Mouse (Mus musculus): ENCODE data around the gene Tbc1d22b. TPM values are rescaled to one million over a fixed set of nuclear protein-coding genes. Genes with fewer than 3 reads are reported as not detected.

Gene Tbc1d22b
- total RNA-seq, 1 experiment from 2014 or later: 30.7 TPM

DNA sequence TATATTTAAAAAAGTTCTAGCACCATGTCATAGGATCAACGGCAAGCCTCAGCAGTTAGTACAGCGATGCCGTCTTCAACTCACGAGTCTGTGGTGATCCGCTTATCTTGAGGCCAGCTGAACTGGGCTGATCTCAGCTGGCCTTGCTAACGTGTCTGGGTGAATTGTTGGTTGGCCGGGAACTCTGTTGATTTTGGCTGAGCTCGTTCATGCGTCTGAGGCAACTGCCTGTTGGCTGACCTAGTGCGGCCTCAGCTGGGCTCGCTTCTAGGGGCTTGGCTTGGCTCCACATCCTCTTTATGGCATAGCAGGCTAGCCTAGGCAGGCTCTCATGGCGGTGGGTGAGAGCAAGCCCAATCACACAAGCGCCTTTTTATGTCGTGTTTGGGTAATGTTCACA is 8.2 kb upstream of the Tbc1d22b start:
- peak; percentile 75 for DNase-seq

DNA sequence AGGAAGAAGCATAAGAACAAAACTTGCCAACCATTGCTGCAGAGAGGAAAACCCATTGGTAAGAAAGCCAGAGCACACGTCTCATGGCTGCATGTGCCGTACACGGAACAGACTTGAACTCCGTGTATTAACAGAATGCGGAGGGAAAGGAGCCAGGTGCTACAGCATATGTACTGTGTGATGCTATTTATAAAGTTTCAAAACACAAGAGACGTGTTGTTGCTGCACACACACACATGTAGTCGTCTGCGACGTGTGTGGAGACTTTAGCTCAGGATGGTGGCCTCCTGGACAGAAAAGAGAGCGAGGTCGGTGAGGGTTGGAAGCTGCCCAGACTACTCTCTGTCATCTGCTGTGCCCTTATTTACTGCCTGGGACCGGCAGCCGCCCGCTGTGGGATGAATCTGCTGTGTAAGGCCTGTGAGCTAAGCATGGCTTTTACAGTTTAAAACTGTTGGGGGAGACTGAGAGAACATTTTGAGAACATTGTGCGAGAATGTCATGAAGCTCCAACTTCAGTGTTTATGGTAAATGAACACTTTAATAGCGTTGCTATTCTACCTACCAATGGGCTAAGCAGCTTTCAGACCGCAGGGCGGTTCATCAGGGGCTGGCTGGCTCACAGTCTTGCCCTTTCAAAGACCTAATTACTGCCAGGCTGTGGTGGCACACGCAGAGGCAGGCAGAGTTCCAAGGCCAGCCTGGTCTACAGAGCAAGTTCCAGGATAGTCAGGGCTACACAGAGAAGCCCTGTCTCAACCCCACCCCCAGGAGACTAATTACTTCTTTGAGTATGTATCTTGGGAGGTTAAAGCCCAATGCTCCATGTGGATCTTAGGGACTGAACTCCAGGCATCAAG is 6.5 kb upstream of the Tbc1d22b start:
- no peak for DNase-seq

DNA sequence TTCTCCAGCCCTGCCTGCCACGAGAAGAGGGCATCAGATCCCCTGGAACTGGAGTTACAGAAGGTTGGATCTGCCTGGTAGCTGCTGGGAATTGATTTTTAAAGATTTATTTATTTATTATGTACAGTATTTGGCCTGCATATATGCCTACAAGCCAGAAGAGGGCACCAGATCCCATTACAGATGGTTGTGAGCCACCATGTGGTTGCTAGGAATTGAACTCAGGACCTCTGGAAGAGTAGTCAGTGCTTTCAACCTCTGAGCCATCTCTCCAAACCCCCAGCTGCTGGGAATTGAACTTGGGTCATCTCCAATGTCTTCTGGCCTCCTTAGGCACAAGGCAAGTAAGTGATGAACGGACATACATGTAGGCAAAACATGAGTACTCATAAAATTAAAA is 5.5 kb upstream of the Tbc1d22b start:
- no peak for DNase-seq

DNA sequence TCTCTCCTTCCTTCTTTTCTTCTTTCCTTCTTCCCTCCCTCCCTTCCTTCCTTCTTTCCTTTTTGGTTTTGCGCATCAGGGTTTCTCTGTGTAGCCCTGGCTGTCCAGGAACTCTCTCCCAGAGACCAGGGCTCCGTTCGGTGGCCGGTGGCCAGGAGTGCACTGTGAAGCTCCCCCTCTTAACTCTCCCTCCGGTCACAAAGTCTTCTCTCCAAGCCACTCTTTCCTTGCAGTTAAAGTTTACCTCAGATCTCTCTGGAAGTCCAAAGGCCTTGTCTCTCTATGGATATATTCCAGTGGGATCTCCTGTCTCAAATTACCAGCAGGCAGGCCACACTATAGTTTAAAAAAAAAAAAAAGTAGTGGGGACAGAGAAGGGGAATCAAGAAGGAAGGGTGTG is 4.3 kb upstream of the Tbc1d22b start:
- DNase-seq: no peak

DNA sequence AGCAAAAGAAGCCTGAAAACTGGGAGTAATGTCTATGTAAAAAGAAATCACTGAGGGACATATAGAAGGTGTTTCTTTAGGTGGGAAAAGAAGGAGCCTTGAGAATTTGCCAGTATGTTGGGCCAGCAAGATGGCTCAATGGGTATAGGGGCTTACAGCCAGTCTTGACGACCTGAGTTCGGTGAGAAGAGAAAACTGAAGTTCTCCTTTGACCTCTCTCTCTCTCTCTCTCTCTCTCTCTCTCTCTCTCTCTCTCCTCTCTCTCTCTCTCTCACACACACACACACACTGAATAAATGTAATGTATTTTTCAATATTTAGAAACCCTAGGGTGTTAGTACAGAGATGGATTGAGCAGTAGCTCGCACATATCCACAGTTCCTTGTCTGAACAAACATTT is 1.1 kb upstream of the Tbc1d22b start:
- no peak for DNase-seq

DNA sequence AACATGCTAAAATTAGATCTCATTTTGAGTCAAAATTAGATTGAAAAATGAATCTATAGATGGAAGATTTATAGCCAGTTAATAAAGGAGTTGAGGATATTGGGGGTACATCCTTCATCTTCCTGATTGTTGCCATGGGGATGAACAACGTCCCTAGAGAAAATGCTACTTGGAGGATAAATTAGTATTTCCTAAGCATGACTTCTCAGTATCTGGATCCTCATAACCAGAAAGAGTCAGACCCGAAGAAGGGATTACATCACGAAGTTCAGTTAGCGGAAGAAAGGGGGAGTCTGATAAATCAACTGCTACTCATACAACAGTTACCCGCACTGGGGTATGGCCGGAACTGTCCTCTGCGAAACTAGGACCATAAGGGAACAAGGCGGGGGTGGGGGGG is 591 bp upstream of the Tbc1d22b start:
- no peak for DNase-seq

DNA sequence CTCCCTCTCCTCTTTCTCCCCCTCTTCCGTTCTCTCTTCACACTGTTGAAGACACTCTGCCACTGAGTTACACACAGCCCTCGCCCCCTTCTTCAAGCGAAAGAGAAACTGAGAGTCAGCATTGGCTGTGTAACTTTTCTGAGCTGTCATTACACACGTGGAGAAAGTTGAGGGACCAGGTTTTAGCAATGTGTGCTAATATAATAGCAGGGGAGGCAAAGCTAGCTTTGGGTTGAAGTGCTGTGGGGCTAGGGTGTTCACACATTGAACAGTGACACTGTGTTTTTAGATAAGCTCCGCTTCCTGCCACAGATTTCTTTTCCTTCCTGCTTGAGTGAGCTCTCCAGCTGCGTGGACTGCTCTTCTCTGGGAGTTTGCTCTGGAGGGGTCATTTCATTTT is 1.4 kb downstream of the Tbc1d22b start:
- no peak for DNase-seq

DNA sequence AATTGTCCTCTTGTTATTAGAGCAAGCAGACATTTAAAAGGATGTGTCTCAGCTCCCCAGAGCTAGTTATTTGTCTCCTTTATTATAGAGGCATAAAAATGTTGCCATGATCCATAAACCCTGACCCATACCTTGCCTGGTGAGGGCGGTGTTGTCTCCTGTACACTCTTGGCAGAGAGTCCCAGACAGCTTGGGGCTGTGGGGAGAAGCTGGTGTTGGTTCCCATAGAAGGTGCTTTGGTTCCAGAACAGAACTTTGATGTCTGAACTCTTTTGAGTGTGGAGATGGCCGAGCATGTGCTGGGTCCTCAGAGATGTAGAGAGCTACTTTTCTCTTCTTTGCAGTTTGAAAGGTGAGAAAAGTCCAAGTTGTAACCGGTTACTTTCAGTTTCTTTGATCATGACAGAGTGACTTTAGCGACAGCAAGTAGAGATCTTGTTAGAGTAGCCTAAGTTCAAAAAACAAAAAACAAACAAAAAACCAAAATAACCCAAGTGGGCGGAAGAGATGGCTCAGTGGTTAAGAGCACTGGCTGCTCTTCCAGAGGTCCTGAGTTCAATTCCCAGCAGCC is 2.7 kb downstream of the Tbc1d22b start, which contains the start of gene Tmem217:
Tmem217 (minus strand) TSS at position 224 of the 571 bp plus-strand sequence.
- no peak for DNase-seq

DNA sequence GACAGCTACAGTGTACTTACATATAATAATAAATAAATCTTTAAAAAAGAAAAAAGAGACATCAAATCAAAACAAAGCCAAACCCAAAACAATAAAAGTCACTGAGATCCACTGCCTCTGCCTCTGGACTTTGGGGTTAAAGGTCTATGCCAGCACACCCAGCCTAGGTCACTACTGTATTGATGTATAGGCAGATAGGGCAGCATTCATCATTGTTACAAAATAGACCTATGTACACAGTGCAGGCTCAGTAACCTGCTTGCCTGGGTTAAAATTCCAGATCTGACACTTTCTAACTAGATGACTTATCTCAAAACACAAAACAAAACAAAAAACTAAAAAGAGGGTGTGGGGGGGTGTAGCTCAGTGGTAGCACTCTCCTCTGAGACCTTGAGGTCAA is 4.6 kb downstream of the Tbc1d22b start:
- no peak for DNase-seq

DNA sequence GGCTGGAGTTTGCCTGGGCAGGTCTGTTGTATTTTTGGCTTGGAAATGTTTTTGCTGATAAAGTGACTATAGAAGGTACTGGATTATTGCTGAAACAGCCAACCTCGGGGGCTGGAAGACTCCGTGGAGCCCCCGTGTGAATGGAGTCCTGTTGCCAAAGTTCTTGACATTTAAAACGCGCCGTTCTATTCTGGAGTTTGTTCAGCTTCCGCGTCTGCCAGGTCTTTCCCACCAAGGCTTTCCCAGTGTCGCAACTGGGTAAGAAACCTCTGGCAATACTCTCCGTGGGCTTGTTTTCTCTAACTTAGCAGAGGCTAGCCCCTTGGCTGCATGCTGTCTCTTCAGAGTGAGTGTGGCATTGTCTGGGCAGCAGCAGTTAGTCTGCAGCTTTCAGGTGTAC is 6.9 kb downstream of the Tbc1d22b start:
- DNase-seq: no peak

DNA sequence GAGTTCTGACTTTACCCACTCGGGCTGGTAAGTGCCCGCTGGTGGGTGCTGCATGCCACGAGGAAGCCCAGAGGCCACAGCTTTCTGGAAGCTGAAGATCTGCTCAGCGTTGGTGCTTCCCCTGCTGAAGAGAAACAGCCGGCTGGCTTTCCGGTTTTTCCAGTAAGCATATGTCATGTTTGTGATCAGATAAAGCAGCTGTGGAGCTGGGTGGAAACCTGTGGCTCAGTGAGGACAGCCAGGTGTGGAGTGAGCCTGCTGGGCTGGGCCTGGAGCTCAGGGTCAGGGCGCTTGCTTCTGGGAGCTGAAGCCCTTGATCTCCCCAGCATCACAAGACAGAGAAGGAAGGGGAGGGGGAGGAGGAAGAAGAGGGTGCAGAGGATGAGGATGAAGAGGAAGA is 7.3 kb downstream of the Tbc1d22b start:
- DNase-seq: no peak

DNA sequence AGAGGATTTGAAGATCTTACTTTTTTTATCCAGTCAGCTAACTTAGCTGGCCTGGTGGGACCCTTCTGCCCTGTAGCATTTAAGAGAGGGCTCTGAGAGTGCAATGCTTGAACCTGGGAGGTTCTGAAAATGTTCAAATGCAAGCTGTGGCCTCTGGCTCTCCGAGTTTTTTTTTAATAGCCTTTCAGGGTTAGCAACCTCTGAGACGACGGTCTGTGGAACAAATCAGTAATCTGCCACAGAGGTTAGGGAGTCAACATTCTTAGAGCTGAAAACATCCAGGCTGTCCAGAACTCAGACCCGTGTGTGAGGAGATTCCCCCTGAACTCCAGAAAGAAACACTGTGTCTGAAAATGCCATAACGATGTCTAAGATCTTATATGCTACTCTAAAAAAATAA is 8.9 kb downstream of the Tbc1d22b start:
- DNase-seq: no peak

DNA sequence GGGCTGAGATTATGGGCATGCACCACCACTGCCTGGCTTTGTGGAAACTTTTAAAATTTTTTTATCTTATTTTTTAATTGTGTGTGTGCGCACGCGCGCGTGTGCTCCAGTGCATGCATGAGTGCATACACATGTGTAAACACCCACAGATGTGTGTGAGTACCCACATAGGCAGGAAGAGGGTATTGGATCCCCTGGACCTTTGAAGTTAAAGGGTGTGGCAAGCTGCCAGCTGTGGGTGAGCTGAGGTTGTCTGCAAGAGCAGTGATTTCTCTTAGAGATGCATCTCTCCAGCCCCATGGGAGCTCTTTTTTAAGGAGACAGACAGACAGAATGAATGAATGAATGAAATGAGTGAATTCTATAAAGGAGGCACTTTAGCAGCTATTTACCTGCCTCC is 15.9 kb downstream of the Tbc1d22b start:
- no peak for DNase-seq

DNA sequence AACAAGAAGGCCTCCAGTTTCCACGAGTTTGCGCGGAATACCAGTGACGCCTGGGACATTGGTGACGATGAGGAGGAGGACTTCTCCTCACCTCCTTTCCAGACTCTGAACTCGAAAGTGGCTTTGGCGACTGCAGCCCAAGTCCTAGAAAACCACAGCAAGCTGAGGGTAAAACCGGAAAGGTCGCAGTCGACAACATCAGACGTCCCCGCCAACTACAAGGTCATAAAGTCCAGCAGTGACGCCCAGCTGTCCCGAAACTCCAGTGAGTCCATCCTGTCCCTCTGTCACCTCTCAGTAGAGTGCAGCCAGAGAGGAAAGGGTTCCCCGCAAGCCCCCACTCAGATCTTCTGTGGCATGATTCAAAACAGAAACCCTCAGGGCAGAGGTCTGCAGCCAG is 18.9 kb downstream of the Tbc1d22b start:
- DNase-seq: no peak

DNA sequence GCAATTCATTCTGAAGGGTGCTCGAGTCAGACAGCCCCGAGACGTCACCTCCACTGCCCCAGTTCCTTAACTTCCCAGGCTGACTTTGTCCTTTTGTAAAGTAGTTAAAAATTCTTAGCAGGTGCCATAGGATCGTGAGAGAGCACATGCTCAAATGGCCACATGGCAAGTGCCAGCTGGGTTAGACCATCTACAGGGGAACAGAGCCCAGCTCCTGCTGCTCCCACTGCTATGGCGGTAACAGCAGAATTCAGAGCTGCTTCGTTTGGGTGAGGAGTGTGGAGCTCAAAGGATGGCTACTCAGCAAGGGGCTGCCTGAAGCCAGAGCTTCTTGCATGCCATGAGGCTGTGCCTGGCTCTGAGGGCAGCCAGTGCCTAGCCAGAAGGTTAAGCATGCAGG is 20.2 kb downstream of the Tbc1d22b start:
- no peak for DNase-seq

DNA sequence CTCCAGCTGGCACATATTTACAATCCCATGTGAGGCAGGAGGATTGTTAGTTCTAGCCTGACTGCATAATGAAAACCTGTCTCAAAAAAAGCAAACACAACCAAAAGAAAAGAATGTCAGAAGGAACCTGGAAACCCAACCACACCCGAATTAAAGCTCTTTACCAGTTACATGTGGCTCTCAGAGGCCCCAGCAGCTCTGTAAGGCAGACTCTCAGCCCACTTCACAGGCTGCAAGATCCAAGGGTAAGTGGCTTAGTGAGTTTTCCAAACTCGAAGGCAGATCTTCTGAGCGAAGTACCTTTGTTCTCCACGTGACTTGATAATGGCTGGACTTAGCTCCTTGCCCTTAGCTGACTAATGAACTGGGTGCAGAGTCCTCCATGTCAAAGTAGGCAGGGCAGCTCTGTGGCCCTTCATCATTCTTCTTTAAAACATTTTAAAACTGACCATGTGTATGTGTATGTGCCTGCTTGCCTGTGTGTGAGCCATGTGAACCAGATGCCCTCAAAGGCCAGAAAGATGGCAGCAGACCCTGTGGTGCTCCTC is 30.1 kb downstream of the Tbc1d22b start:
- no peak for DNase-seq

DNA sequence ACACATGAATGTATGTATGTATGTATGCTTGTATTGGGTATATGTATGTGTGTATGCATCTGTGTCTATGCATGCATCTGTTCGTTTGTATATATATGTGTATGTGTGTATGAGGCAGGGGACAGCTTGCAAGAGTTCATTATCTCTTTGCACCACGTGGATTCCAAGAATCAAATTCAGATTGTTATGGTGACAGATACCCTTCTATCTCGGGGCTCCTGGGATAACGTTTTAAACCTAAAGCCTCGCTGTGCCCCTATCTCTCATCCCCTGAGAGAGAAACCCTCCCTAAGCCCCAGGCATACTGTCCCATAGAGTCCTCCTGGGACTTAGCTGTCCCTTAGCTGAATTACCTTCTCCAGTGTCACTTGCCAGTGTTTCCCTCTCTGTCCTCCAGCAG is 34.0 kb downstream of the Tbc1d22b start:
- no peak for DNase-seq

DNA sequence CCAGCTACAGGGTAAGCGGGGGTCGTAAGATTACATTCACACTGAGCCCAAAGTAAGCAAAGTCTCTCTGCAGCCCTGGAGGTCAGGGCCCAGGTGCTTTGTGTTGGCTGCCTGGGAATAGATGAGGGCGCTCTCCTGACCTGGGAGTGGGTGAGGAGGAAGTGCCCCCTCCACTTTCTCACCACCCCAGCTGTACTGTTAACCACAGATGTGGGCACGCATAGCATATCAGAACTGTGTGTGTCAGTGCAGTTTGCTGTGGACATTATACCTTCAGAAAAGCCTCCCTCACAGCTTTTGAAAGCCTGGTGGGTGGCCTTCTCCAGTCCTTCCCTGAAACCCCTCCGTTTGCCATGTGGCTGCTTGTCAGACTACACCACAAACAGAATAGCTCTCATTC is 34.7 kb downstream of the Tbc1d22b start:
- DNase-seq: no peak

DNA sequence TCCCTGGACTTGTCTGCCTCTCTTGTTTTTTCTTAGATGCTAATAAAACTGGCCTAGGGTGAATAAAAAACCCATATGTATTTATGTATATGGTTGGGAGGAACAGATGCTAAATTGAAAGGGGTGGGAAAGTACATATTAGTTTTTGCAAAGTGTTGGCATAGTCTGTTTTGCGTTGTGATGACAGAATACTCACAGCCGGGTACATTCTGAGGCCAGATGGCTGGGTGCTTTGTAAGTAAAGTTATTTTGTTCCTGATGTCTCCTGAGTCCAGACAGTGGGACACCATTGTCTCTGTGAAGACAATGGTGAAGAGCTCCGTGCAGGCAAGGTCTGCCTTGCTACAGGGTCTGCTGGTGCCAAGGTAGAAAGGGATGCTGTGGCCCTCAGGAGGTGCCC is 35.2 kb downstream of the Tbc1d22b start:
- no peak for DNase-seq

DNA sequence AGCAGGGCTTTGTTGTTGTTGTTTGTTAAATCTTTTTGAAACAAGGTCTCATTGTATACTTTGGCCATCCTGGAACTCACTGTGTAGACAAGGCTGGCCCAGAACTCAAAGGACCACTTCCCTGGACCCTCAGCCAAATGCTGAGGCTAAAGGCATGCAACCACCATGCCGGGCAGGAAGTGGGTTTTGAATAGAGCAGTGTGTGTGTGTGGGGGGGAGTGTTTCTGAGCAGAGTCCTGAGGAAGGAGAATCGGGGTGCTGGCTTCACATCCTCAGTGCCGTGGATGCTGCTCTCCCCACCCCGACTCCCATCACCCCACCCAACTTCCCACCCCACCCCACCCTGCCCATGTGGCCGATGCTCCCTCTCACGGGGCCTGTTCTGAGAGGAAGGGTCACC is 35.9 kb downstream of the Tbc1d22b start:
- no peak for DNase-seq

DNA sequence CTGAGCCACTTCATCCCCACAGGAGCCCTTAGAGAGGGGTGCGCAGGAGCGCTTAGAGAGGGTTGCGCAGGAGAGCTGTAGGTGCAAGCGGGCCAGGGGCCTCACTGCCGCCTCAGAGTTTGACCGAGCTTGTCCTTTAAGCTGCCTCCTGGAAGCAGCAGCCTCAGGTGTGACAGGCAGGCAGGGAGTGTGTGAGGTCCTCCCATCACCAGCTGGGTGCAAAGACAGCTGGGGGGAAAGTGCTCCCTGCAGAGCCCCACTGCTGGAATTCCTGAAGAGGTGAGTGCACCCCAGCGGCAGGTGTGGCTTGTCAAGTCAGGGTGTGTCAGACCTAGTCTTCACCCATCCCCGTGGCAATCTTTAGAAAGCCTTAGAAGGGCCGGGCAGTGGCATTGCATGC is 37.3 kb downstream of the Tbc1d22b start:
- DNase-seq: no peak

DNA sequence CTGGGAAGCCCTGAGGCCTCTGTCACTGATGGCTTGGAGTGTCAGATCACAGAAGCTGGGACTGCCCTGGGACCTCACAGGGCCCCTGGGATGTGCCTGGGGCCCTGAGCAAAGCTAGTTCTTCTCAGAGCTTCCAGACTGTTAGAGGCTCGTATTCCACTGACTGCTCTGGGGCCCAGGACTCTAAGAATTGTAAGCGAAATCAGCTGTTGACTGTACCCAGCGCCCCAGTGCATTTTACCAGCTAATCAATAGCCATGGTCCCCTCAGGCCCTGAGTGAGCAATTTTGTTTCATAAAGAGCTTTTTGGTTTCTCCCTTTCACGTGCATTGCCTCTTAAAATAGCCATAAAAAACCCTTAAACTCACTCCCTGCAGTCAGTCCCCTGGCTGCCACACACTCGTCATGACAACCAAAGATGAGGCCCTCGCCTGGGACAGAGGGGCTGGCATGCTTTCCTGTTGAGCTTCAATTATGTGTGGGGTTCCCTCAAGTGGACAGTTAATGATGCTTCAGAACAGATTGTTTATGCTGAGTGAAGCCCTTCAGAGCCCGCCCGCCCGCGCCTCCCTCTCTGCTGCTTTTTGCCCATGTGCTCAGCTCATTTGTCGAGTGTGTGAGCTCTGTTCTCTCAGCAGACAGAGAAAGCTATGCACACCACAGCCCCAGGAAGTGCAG is 39.8 kb downstream of the Tbc1d22b start:
- no peak for DNase-seq

All from adrenal gland, postnatal 25 days (tissue).